Mouse (Mus musculus) hindbrain, embryonic 12.5 days (tissue): ENCODE results near the gene Faf2. TPM values are rescaled to one million over a fixed set of nuclear protein-coding genes. Genes with fewer than 3 reads are reported as not detected.

Experiments used
- ATAC-seq: fragments of 200-750 bp; cut with Nextera tagmentation; 2 replicates; pipeline ENCODE4 v1.8.0; 2017; ENCODE audit warnings: moderate TSS enrichment; ENCODE audit not compliant: low FRiP score
- H3K27ac ChIP-seq: fragments of 300-500 bp; sonication (generic); 2 replicates; pipeline ENCODE4 v1.5.1; 2016; ENCODE audit warnings: mild to moderate bottlenecking
- H3K27me3 ChIP-seq: fragments of 300-500 bp; sonication (generic); 2 replicates; pipeline ENCODE4 v1.6.1; 2016; ENCODE audit warnings: mild to moderate bottlenecking
- H3K36me3 ChIP-seq: fragments of 300-500 bp; sonication (generic); 2 replicates; pipeline ENCODE4 v1.6.1; 2016; ENCODE audit warnings: mild to moderate bottlenecking
- H3K4me1 ChIP-seq: fragments of 300-500 bp; sonication (generic); 2 replicates; pipeline ENCODE4 v1.6.1; 2016
- H3K4me2 ChIP-seq: fragments of 300-500 bp; sonication (generic); replicated peaks from 2 replicates; pipeline ENCODE4 v1.6.1; 2016; ENCODE audit warnings: mild to moderate bottlenecking
- H3K4me3 ChIP-seq: fragments of 300-500 bp; sonication (generic); 2 replicates; pipeline ENCODE4 v1.5.1; 2016; ENCODE audit warnings: mild to moderate bottlenecking
- H3K9ac ChIP-seq: fragments of 300-500 bp; sonication (generic); 2 replicates; pipeline ENCODE4 v1.6.1; 2016; ENCODE audit warnings: mild to moderate bottlenecking, moderate library complexity
- H3K9me3 ChIP-seq: fragments of 300-500 bp; sonication (generic); replicated peaks from 2 replicates; pipeline ENCODE4 v1.6.1; 2016; ENCODE audit warnings: mild to moderate bottlenecking
- WGBS: fragments of 180-500 bp; shearing (Covaris S2); methylation state at CpG from one replicate; pipeline ENCODE4 v1.1.7; 2016; 5-methylcytosine and 5-hydroxymethylcytosine counted together
- microRNA-seq: library from miRNA; unstranded; fragments of <30 nt; microRNA quantifications from one replicate; pipeline ENCODE4, GENCODE M21; 2017
- polyA plus RNA-seq: library from polyadenylated mRNA; unstranded; fragments of >200 nt; fragmentation: Nextera tagmentation; extraction: Ambion mirVana; gene quantifications from 2 replicates; pipeline ENCODE4 v1.2.1, GENCODE M21; 2016

Faf2 gene
- polyA plus RNA-seq, 1 experiment from 2014 or later: 84.2 TPM

DNA sequence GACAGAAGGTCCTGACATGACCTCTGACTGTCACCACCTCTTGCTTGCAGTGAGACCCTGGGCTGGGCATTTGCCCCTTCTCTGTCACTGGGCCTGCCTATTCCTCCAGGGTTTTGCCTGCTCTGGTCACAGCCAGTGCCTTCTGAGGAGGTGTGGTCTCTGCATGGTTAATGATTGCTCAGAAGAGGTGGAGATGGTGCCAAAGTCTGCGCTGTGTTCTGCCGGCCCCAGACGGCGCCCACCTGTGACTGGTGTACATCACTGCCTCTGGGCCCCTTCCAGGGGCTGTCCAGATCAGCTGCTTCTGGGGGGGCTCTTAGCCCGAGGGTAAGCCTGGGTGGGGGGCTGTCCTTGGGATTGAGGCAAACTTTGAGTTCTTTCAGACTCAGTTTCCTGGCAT, 79.7 kb downstream of the Faf2 start, which contains the start of gene Cdhr2:
Gene Cdhr2 (plus strand): TSS at position 219 of the 400 bp plus-strand sequence.
- no peaks in the 10 kb centered on the region for H3K9me3 ChIP-seq
- WGBS: 60% methylated on average over 5 of the region's 5 CpGs
- H3K27me3 ChIP-seq: peaks cover 3% of the 10 kb centered on the region
- H3K4me1 ChIP-seq: no peaks in the 10 kb centered on the region
- no peak within 1 kb of the TSS for H3K4me2 ChIP-seq
- H3K36me3 ChIP-seq: no peaks in the 10 kb centered on the region
- H3K27ac ChIP-seq: no peak within 1 kb of the TSS
- no peak within 1 kb of the TSS for H3K4me3 ChIP-seq
- ATAC-seq: no peak
- H3K9ac ChIP-seq: no peak within 1 kb of the TSS

DNA sequence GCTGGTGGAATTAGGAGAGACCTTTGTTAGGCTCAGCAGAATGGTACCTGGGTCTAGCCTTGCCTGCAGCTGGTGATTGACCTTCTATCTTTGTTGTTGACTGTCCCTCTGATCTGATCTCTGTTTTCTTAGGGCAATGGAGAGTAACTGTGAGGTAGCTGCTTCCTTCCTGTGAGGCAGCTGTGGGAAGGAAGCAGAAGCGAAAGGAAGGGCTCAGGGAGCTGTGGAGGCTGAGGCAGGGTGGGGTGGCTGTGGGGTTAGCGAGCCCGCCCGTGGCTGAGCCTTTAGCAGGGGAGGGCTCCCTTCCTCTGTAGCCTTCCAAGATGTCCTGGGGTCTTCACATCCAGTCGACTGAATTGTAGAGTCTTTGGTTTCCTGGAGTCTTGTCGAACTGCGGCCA, 80.9 kb downstream of the Faf2 start:
- Histone ChIP-seq H3K27ac (no peak overlapping the region), H3K36me3 (no peaks in the 10 kb centered on the region), H3K4me1 (no peaks in the 10 kb centered on the region), H3K4me3 (no peak overlapping the region), H3K4me2 (no peak overlapping the region), H3K9me3 (no peaks in the 10 kb centered on the region), H3K9ac (no peak overlapping the region), H3K27me3 (peaks cover 9% of the 10 kb centered on the region)
- WGBS: 58% methylated on average over 7 of the region's 7 CpGs
- ATAC-seq: no peak

DNA sequence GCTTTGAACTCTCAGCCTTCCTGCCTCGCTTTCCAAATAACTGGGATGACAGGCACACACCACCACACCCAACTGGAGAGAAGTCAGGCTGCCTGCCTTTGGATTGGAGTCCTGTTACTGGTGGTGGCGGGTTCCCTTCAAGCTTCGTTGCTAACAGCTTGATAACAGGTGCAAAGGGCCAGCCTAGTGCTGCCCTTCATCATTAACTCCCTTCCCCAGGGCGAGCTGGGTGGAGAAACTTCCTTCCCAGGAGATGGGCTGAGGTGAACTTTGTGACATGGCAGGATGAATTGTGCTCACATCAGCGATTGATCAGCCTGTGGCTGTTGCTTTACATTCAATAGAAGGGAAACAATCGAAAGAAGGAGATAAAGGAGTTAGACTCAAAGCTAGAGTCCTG, 83.3 kb downstream of the Faf2 start:
- H3K4me2 ChIP-seq: no peak overlapping the region
- no peaks in the 10 kb centered on the region for H3K4me1 ChIP-seq
- H3K4me3 ChIP-seq: no peak overlapping the region
- no peak for ATAC-seq
- H3K36me3 ChIP-seq: no peaks in the 10 kb centered on the region
- H3K27ac ChIP-seq: no peak overlapping the region
- H3K27me3 ChIP-seq: peaks cover 9% of the 10 kb centered on the region; the same call in 1 of the 2 replicates
- no peaks in the 10 kb centered on the region for H3K9me3 ChIP-seq
- 59% methylated on average over 6 of the region's 6 CpGs for WGBS
- no peak overlapping the region for H3K9ac ChIP-seq

DNA sequence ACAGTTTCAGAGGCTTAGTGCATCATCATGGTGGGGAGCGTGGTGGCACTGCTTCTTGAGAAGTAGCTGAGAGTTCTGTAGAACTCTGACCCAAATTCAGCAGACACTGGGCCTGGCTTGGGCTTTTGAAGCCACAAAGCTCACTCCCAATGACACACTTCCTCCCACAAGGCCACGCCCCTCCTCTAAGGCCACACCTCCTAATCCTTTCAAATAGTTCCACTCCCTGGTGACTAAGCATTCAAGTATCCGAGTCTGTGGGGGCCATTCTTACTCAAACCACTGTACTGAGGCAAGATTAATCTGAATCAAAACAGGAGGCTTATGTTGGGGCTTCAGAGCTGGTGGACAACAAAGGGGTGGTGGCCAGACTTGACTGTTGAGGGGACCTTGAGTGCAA, 89.3 kb downstream of the Faf2 start:
- H3K9me3 ChIP-seq: no peaks in the 10 kb centered on the region
- no peaks in the 10 kb centered on the region for H3K36me3 ChIP-seq
- peaks cover 16% of the 10 kb centered on the region; the same call in 1 of the 2 replicates for H3K27me3 ChIP-seq
- no peak for ATAC-seq
- no peak overlapping the region for H3K4me3 ChIP-seq
- 85% methylated on average over 3 of the region's 3 CpGs for WGBS
- H3K27ac ChIP-seq: no peak overlapping the region
- H3K9ac ChIP-seq: no peak overlapping the region
- no peaks in the 10 kb centered on the region for H3K4me1 ChIP-seq
- H3K4me2 ChIP-seq: no peak overlapping the region

Small RNA genes within 50 kb of the gene (microRNA-seq; reads per million reads assigned to microRNA genes)
- not detected for gene Gm24195

Other genes starting within 250 kb of the Faf2 start
- 123 and 128 TPM in 2 replicates for gene Thoc3, start 152.9 kb upstream of the Faf2 start, polyA plus RNA-seq
- gene Simc1, start 118.0 kb upstream of the Faf2 start, polyA plus RNA-seq: 18.4 and 19.6 TPM in 2 replicates
- gene 4833439L19Rik, start 56.3 kb upstream of the Faf2 start, polyA plus RNA-seq: 235 and 241 TPM in 2 replicates
- 52.1 and 54.2 TPM in 2 replicates for gene Arl10, start 46.8 kb upstream of the Faf2 start, polyA plus RNA-seq
- gene Nop16, start 31.7 kb upstream of the Faf2 start, polyA plus RNA-seq: 57.1 and 57.8 TPM in 2 replicates
- gene Higd2a, start 31.6 kb upstream of the Faf2 start, polyA plus RNA-seq: 171 and 172 TPM in 2 replicates
- gene Cltb, start 10.4 kb upstream of the Faf2 start, polyA plus RNA-seq: 54.4 and 58.2 TPM in 2 replicates
- gene Rnf44, start 72.1 kb downstream of the Faf2 start, polyA plus RNA-seq: 95.6 and 98.0 TPM in 2 replicates
- gene Cdhr2, start 79.7 kb downstream of the Faf2 start, polyA plus RNA-seq: not detected in 2 replicates
- 26.0 and 30.7 TPM in 2 replicates for gene Gprin1, start 128.1 kb downstream of the Faf2 start, polyA plus RNA-seq
- gene Sncb, start 144.8 kb downstream of the Faf2 start, polyA plus RNA-seq: 2.5 and 2.9 TPM in 2 replicates
- gene Eif4e1b, start 162.2 kb downstream of the Faf2 start, polyA plus RNA-seq: not detected in 2 replicates
- gene Tspan17, start 167.6 kb downstream of the Faf2 start, polyA plus RNA-seq: 30.0 and 35.0 TPM in 2 replicates